Mouse (Mus musculus) MEL (cell line): ENCODE measurements around the gene Stard5. TPM values are rescaled to one million over a fixed set of nuclear protein-coding genes. Genes with fewer than 3 reads are reported as not detected.

Experiments
- DNase-seq: peaks from one replicate; pipeline ENCODE4 v3.0.0; 2011; ENCODE audit warnings: low read depth, low spot score
- H3K27ac ChIP-seq: 2 replicates; pipeline ENCODE4 v1.5.1; 2012; ENCODE audit warnings: low read depth, mild to moderate bottlenecking, control low read depth, low read length, moderate library complexity; ENCODE audit not compliant: control insufficient read depth
- H3K27me3 ChIP-seq, 2 experiments: fragments of 150-350 bp in 1 of 2; sonication (generic) in 1 of 2; 2 replicates each; pipeline ENCODE4 v1.6.1; 2012; ENCODE audit warnings: low read length in 2 of 2, mild to moderate bottlenecking in 2 of 2, improper control_type of control experiment in 1 of 2, moderate library complexity in 1 of 2; ENCODE audit not compliant: insufficient read depth in 2 of 2, control insufficient read depth in 1 of 2
- H3K36me3 ChIP-seq, 2 experiments: 2 replicates each; pipeline ENCODE4 v1.6.1; 2012 to 2014; ENCODE audit warnings: low read length in 2 of 2, improper control_type of control experiment in 1 of 2, inconsistent platforms in 1 of 2, mild to moderate bottlenecking in 1 of 2; ENCODE audit not compliant: insufficient read depth in 2 of 2, control insufficient read depth in 1 of 2
- H3K4me1 ChIP-seq, 2 experiments: fragments of 150-350 bp in 1 of 2; sonication (generic) in 1 of 2; 2 replicates each; pipeline ENCODE4 v1.6.1; 2012; ENCODE audit warnings: low read length in 2 of 2, improper control_type of control experiment in 1 of 2, mild to moderate bottlenecking in 1 of 2; ENCODE audit not compliant: insufficient read depth in 2 of 2, control insufficient read depth in 1 of 2
- H3K4me3 ChIP-seq, 2 experiments: fragments of 150-350 bp in 1 of 2; sonication (generic) in 1 of 2; 2 replicates each; pipeline ENCODE4 v1.5.1; 2012; ENCODE audit warnings: low read depth in 2 of 2, low read length in 2 of 2, mild to moderate bottlenecking in 2 of 2, moderate library complexity in 2 of 2, control low read depth in 1 of 2, improper control_type of control experiment in 1 of 2; ENCODE audit not compliant: control insufficient read depth in 1 of 2, insufficient read depth in 1 of 2
- H3K79me2 ChIP-seq: 2 replicates; pipeline ENCODE4 v1.6.1; 2012; ENCODE audit warnings: mild to moderate bottlenecking, low read length, moderate library complexity; ENCODE audit not compliant: control insufficient read depth, poor library complexity, insufficient read depth
- H3K9ac ChIP-seq: 2 replicates; pipeline ENCODE4 v1.6.1; 2012; ENCODE audit warnings: low read depth, mild to moderate bottlenecking, control low read depth, low read length, moderate library complexity; ENCODE audit not compliant: control insufficient read depth, poor library complexity, severe bottlenecking
- H3K9me3 ChIP-seq: fragments of 150-350 bp; sonication (generic); replicated peaks from 2 replicates; pipeline ENCODE4 v1.6.1; 2012; ENCODE audit warnings: mild to moderate bottlenecking, low read length, improper control_type of control experiment, moderate library complexity; ENCODE audit not compliant: insufficient read depth
- BHLHE40 ChIP-seq: IDR thresholded peaks from 2 replicates; pipeline ENCODE4 v1.6.1; 2012; ENCODE audit warnings: low read depth, mild to moderate bottlenecking, inconsistent platforms, low read length, improper control_type of control experiment, borderline replicate concordance
- CHD2 ChIP-seq: IDR thresholded peaks from 2 replicates; pipeline ENCODE4 v1.6.1; 2011; ENCODE audit warnings: low read length, improper control_type of control experiment
- CTCF ChIP-seq, 3 experiments: IDR thresholded peaks in 2 of 3; conservative IDR thresholded peaks in 1 of 3; 2 replicates each; pipeline ENCODE4 v1.5.1; 2011 to 2012; ENCODE audit warnings: low read length in 3 of 3, low read depth in 2 of 3, mild to moderate bottlenecking in 2 of 3, improper control_type of control experiment in 1 of 3, inconsistent platforms in 1 of 3, mixed read lengths in 1 of 3, moderate library complexity in 1 of 3; ENCODE audit not compliant: control insufficient read depth in 1 of 3, insufficient read depth in 1 of 3, poor library complexity in 1 of 3, severe bottlenecking in 1 of 3
- E2F4 ChIP-seq: IDR thresholded peaks from 2 replicates; pipeline ENCODE4 v1.6.1; 2011; ENCODE audit warnings: low read depth, low read length, improper control_type of control experiment, borderline replicate concordance
- ELF1 ChIP-seq: IDR thresholded peaks from 2 replicates; pipeline ENCODE4 v1.6.1; 2014; ENCODE audit warnings: low read depth, mild to moderate bottlenecking, inconsistent platforms, low read length, improper control_type of control experiment, moderate library complexity
- EP300 ChIP-seq, 2 experiments: IDR thresholded peaks; 2 replicates each; pipeline ENCODE4 v1.6.1; 2011; ENCODE audit warnings: improper control_type of control experiment in 2 of 2, low read length in 2 of 2, low read depth in 1 of 2, mild to moderate bottlenecking in 1 of 2
- ETS1 ChIP-seq: IDR thresholded peaks from 2 replicates; pipeline ENCODE4 v1.6.1; 2012; ENCODE audit warnings: low read depth, mild to moderate bottlenecking, inconsistent platforms, low read length, improper control_type of control experiment, moderate library complexity
- GATA1 ChIP-seq: IDR thresholded peaks from 2 replicates; pipeline ENCODE4 v1.6.1; 2011; ENCODE audit warnings: low read depth, low read length, improper control_type of control experiment
- HCFC1 ChIP-seq: IDR thresholded peaks from 2 replicates; pipeline ENCODE4 v1.6.1; 2012; ENCODE audit warnings: low read depth, mild to moderate bottlenecking, inconsistent platforms, low read length, improper control_type of control experiment, moderate library complexity
- JUND ChIP-seq: IDR thresholded peaks from 2 replicates; pipeline ENCODE4 v1.6.1; 2011; ENCODE audit warnings: low read depth, mild to moderate bottlenecking, improper control_type of control experiment, low read length
- MAFK ChIP-seq: IDR thresholded peaks from 2 replicates; pipeline ENCODE4 v1.6.1; 2011; ENCODE audit warnings: low read depth, mild to moderate bottlenecking, low read length, improper control_type of control experiment, borderline replicate concordance
- MAX ChIP-seq: IDR thresholded peaks from 2 replicates; pipeline ENCODE4 v1.6.1; 2011; ENCODE audit warnings: low read length, improper control_type of control experiment
- MEF2A ChIP-seq: IDR thresholded peaks from 2 replicates; pipeline ENCODE4 v1.6.1; 2014; ENCODE audit warnings: low read depth, mild to moderate bottlenecking, inconsistent platforms, low read length, improper control_type of control experiment; ENCODE audit not compliant: poor library complexity, insufficient replicate concordance, severe bottlenecking; ENCODE audit errors: extremely low read depth
- MYB ChIP-seq: IDR thresholded peaks from 2 replicates; pipeline ENCODE4 v1.6.1; 2011; ENCODE audit warnings: mild to moderate bottlenecking, low read depth, low read length, improper control_type of control experiment
- MYC ChIP-seq: IDR thresholded peaks from 2 replicates; pipeline ENCODE4 v1.6.1; 2011; ENCODE audit warnings: low read depth, mild to moderate bottlenecking, low read length, improper control_type of control experiment, moderate library complexity
- NELFE ChIP-seq: IDR thresholded peaks from 2 replicates; pipeline ENCODE4 v1.6.1; 2011; ENCODE audit warnings: low read depth, low read length, improper control_type of control experiment
- NRF1 ChIP-seq: IDR thresholded peaks from 2 replicates; pipeline ENCODE4 v1.6.1; 2014; ENCODE audit warnings: low read depth, mild to moderate bottlenecking, inconsistent platforms, low read length, improper control_type of control experiment, moderate library complexity; ENCODE audit not compliant: poor library complexity, insufficient read depth, severe bottlenecking
- POLR2A ChIP-seq, 2 experiments: IDR thresholded peaks; 2 replicates each; pipeline ENCODE4 v1.6.1; 2011 to 2012; ENCODE audit warnings: low read length in 2 of 2, mild to moderate bottlenecking in 2 of 2, control low read depth in 1 of 2, improper control_type of control experiment in 1 of 2, low read depth in 1 of 2, moderate library complexity in 1 of 2; ENCODE audit not compliant: control insufficient read depth in 1 of 2, insufficient read depth in 1 of 2, poor library complexity in 1 of 2
- POLR2AphosphoS5 ChIP-seq: IDR thresholded peaks from 2 replicates; pipeline ENCODE4 v1.6.1; 2012; ENCODE audit warnings: low read depth, borderline replicate concordance, mild to moderate bottlenecking, inconsistent platforms, low read length, moderate library complexity, mixed read lengths
- TBP ChIP-seq: IDR thresholded peaks from 2 replicates; pipeline ENCODE4 v1.8.0; 2011; ENCODE audit warnings: low read depth, low read length, improper control_type of control experiment
- UBTF ChIP-seq: IDR thresholded peaks from 2 replicates; pipeline ENCODE4 v1.6.1; 2012; ENCODE audit warnings: low read depth, mild to moderate bottlenecking, inconsistent platforms, low read length, improper control_type of control experiment, moderate library complexity, borderline replicate concordance; ENCODE audit not compliant: insufficient read depth
- USF1 ChIP-seq: IDR thresholded peaks from 2 replicates; pipeline ENCODE4 v1.6.1; 2014; ENCODE audit warnings: low read depth, mild to moderate bottlenecking, inconsistent platforms, low read length, improper control_type of control experiment, moderate library complexity
- USF2 ChIP-seq, 2 experiments: IDR thresholded peaks; 2 replicates each; pipeline ENCODE4 v1.6.1; 2011 to 2012; ENCODE audit warnings: improper control_type of control experiment in 2 of 2, low read length in 2 of 2, borderline replicate concordance in 1 of 2, inconsistent platforms in 1 of 2, low read depth in 1 of 2, mild to moderate bottlenecking in 1 of 2; ENCODE audit not compliant: insufficient read depth in 1 of 2
- ZC3H11A ChIP-seq: IDR thresholded peaks from 2 replicates; pipeline ENCODE4 v1.6.1; 2012; ENCODE audit warnings: low read depth, mild to moderate bottlenecking, inconsistent platforms, low read length, improper control_type of control experiment
- ZNF384 ChIP-seq: IDR thresholded peaks from 2 replicates; pipeline ENCODE4 v1.6.1; 2012; ENCODE audit warnings: low read depth, mild to moderate bottlenecking, inconsistent platforms, low read length, improper control_type of control experiment
- polyA plus RNA-seq, 2 experiments: library from polyadenylated mRNA; stranded (reverse) in 1 of 2; unstranded in 1 of 2; fragments of >175 nt in 1 of 2; fragments of >200 nt in 1 of 2; gene quantifications; 2 replicates each; pipeline versions ENCODE4 v1.2.1 to v1.2.4; 2012; ENCODE audit warnings: low replicate concordance in 2 of 2, low read depth in 1 of 2; ENCODE audit not compliant: insufficient read length in 2 of 2, insufficient read depth in 1 of 2, missing spikeins in 1 of 2
- total RNA-seq: library from RNA; depleted of rRNA; stranded (reverse); fragments of 300-350 nt; gene quantifications from 2 replicates; pipeline ENCODE4 v1.2.3, GENCODE M21; 2012

Gene Stard5
- total and polyA plus RNA-seq, 3 experiments, result 2.3 to 3.1 TPM; not detected in 1

GRCm38 (mm10) chr7:83678506-83678905, 46.7 kb downstream of the Stard5 start:
- Histone ChIP-seq H3K4me1 (no peaks in the 10 kb centered on the region), H3K36me3 (no peaks in the 10 kb centered on the region), H3K79me2 (no peaks in the 10 kb centered on the region), H3K27ac (no peak overlapping the region), H3K27me3 (no peaks in the 10 kb centered on the region; a peak in 1 of 4 replicates), H3K9me3 (no peaks in the 10 kb centered on the region), H3K9ac (no peak overlapping the region), H3K4me3 (no peak overlapping the region)
- no peak for TF ChIP-seq E2F4
- no peak for TF ChIP-seq BHLHE40
- no peak for TF ChIP-seq EP300 (IDR thresholded peaks at IDR 0.05; ENCODE audit: low read depth in 1 of 2, low read length in 2 of 2)
- TF ChIP-seq NRF1, result no peak
- no peak for TF ChIP-seq MYC
- TF ChIP-seq POLR2AphosphoS5, result no peak
- TF ChIP-seq MEF2A, result no peak
- TF ChIP-seq UBTF, result no peak
- TF ChIP-seq MAX, result no peak
- TF ChIP-seq ZC3H11A, result no peak
- TF ChIP-seq HCFC1, result no peak
- DNase-seq, result no peak

DNA sequence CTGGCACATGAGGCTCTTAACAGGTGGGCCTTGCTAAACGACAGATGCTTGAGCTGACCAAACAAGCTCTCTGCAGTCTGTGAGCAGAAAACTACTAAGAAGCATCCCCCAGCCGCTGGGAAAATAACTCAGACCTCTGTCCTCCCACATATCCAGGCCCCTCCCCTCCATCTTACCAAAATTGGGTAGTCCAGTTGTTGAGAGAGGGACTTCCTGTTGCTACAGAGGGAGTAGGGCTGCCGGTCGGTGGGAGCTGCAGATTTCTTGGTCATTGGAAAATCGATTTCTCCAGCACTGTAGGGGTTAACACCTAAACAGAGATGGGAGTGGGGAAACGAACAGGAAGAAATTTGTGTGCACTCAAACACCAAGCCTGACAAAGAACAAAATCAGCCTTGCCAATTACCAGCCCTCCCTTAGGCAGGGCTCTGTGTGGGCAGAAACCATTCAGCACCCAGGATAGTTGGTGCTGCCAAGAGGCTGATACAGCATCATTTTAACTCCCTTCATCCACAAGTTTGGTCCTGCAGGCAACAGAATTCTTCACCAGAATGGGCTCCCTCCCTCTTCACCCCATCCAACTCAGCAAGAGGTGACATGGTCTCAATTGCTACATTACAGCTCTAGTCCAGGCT, 51.0 kb downstream of the Stard5 start:
- H3K27ac ChIP-seq, result no peak overlapping the region
- no peak overlapping the region for H3K9ac ChIP-seq
- H3K79me2 ChIP-seq, result no peaks in the 10 kb centered on the region
- H3K4me1 ChIP-seq, result no peaks in the 10 kb centered on the region
- peaks cover 0 to 4% of the 10 kb centered on the region in 2 experiments; a peak in 2 of 4 replicates for H3K27me3 ChIP-seq
- no peaks in the 10 kb centered on the region for H3K36me3 ChIP-seq
- no peaks in the 10 kb centered on the region for H3K9me3 ChIP-seq
- no peak for DNase-seq
- TF ChIP-seq ZNF384 (no peak), NELFE (no peak), ETS1 (no peak), UBTF (no peak), TBP (no peak), MYC (no peak), MAFK (no peak), MAX (no peak), MYB (no peak), USF1 (no peak), CTCF (IDR thresholded peaks at IDR 0.05 in 2 of 3, conservative IDR thresholded peaks at IDR 0.05 in 1 of 3; ENCODE audit: control insufficient read depth in 1 of 3, insufficient read depth in 1 of 3, low read depth in 2 of 3, low read length in 3 of 3, poor library complexity in 1 of 3, severe bottlenecking in 1 of 3) (no peak), JUND (no peak), USF2 (IDR thresholded peaks at IDR 0.05; ENCODE audit: borderline replicate concordance in 1 of 2, insufficient read depth in 1 of 2, low read depth in 1 of 2, low read length in 2 of 2) (no peak), ELF1 (no peak), CHD2 (no peak), GATA1 (no peak), ZC3H11A (no peak), POLR2A (IDR thresholded peaks at IDR 0.05; ENCODE audit: control insufficient read depth in 1 of 2, insufficient read depth in 1 of 2, low read depth in 1 of 2, low read length in 2 of 2, poor library complexity in 1 of 2) (no peak), BHLHE40 (no peak)
- no peak overlapping the region for H3K4me3 ChIP-seq
